Mouse (Mus musculus): Measurements from ENCODE around the gene Zfp128.
"Not testable (repeated sequence)": the region's sequence is repeated elsewhere in the genome, so short reads cannot be mapped to it uniquely, and the experiment has no call there.

Zfp128 gene

DNA sequence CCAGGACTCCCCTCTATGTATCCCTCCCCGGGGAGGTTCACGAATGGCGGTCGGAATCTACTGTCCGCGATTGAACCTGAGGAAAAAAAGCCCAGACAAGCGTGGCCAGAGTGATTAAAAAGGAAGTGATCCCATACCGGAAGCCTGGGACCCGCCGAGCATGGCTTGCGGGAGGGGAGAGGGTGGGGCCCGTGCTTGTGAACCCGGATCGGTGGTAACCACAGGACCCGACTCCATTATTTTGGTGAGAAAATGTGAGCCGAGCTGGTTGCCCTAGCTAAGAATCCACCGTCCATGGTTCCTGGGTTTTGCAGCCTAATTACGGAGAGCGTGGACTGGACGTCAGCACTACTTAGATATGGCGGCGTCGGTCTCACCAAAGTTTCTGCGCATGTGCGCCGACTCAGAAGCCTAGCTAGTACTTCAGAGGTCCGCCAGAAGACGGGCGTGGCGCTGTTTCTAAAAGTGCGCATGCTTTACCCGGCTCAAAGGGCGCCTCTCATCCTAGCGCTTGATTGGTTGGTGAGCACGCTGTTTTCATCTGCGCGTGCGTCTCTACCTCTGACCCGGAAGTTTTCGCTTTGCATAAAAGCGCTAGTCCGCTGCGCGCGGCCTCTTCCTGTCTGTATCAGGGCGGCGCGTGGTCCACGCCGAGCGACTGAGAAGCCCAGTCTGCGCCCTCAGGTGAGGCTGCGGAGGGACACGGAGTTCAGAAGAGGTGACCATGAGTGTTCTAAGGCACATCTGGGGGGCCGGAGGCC is 40.9 kb downstream of the Zfp128 start, which contains the start of gene Rps5:
Gene Rps5, plus strand, starts transcription at position 586 of the 761 bp plus-strand sequence.
- peak; percentile 98 for DNase-seq (ENCODE audit: low spot score)

DNA sequence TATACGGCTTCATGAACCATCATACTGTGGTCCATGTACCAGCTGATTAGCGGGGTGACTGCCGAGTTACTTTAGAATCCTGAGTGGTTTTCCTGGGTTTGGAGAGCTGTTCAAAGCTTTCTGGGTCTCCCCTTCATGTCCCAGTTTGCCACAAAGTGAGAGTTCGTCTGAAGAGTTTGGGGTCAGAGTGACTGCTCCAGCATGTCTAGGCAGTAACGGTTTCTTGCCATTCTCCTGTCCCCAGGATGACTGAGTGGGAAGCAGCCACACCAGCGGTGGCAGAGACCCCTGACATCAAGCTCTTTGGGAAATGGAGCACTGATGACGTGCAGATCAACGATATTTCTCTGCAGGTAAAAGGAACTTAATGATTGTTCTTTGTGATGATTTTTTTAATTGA is 41.8 kb downstream of the Zfp128 start:
- DNase-seq (ENCODE audit: low spot score), result no peak

DNA sequence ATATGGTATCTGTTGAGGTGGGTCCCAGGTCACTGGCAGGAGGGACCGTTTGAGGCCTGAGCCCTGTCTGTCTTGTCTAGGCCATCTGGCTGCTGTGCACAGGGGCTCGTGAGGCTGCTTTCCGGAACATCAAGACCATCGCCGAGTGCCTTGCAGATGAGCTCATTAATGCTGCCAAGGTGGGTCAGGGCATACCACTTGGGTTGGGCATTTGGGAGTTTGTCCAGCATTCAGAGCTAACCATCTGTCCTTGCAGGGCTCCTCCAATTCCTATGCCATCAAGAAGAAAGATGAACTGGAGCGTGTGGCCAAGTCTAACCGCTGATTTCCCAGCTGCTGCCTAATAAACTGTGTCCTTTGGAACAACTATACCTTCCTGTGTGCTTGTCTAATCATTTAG is 45.3 kb downstream of the Zfp128 start:
- DNase-seq (ENCODE audit: low spot score), result no peak

- DNase-seq (ENCODE audit: low spot score), result peak; percentile 46
Measured at GRCm38 (mm10) chr7:12927191-12927680, 46.3 kb downstream of the Zfp128 start, which contains the start of gene Rnf225. TSS of gene Rnf225 (plus strand) at chr7:12927416.

- DNase-seq (ENCODE audit: low spot score), result peak; percentile 21
Measured at GRCm38 (mm10) chr7:12927693-12928589, 47.0 kb downstream of the Zfp128 start.

DNA sequence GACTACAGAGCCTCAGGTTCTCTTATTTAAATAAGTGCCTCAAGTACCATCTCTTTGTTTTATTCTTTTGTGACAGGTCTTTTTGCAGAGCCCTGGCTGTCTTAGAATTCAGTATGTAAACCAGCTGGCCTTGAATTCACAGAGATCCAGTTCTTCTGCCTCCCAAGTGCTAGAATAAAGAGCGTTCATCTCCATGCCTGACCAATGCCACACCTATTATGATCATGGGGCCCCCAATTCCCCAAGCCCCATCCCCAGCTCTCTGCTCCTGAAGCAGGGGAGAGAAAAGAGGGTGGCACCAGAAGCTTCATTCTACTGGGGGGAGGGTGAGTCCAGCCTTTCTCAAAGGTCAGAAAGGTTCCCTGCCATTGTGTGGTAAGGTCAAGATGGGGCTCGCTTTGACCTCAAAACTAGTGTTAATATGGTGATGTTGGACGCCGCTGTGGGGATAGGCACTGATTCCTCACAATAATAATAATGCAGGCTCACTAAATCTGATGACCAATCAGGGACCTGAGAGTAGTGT is 52.7 kb downstream of the Zfp128 start:
- DNase-seq (ENCODE audit: low spot score), result no peak

GRCm38 (mm10) chr7:12934808-12935207 is 53.8 kb downstream of the Zfp128 start:
- no peak for DNase-seq (ENCODE audit: low spot score)

DNA sequence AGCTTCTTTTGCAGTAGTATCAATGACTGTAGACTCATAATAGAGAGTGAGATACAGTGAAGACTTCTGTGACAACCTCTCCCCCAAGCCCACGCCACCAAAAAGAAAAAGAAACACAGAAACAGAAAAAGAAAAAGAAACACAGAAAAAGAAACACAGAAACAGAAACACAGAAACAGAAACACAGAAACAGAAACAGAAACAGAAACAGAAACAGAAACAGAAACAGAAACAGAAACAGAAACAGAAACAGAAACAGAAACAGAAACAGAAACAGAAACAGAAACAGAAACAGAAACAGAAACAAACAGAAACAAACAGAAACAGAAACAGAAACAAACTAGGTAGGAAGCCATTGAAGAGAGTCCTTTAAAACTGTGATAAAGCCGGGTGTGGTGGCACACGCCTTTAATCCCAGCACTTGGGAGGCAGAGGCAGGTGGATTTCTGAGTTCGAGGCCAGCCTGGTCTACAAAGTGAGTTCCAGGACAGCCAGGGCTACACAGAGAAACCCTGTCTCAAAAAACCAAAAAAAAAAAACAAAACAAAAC is 56.4 kb downstream of the Zfp128 start:
- DNase-seq (ENCODE audit: low spot score), result not testable (repeated sequence)

DNA sequence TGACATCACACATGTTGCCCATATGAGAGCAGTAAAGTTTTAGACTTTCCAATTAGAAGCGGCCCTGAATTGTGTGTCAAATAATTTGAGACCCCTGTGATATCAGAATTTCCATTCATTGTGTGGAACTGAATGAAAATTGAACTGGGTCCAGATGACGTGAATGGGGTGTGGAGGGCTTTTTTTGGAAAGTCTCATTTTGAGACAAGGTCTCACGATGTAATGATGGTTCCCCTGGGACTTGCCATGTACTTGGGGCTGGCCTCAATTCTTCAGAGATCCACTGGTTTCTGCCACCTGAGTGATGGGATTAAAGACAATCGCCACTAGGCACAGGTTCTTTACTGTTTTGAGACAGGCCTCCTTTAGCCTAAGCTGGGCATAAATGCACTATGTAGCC is 59.6 kb downstream of the Zfp128 start:
- no peak for DNase-seq (ENCODE audit: low spot score)
